Mouse (Mus musculus) erythroblast, embryonic 14.5 days (primary cell): ENCODE data around the gene Ass1.

Experiments used
- GATA1 ChIP-seq: IDR thresholded peaks from 2 replicates; pipeline ENCODE4 v1.6.1; 2012; ENCODE audit warnings: low read length, inconsistent platforms, mixed read lengths
- TAL1 ChIP-seq: IDR thresholded peaks from 3 replicates; pipeline ENCODE4 v1.6.1; 2012; ENCODE audit warnings: low read length, inconsistent platforms, mixed read lengths

GRCm38 (mm10) chr2:31551971-31552370 is 82.0 kb downstream of the Ass1 start:
- TF ChIP-seq GATA1 (no peak), TAL1 (no peak)
